Mouse (Mus musculus): Measurements from ENCODE around the gene Gm17018. TPM values are rescaled to one million over a fixed set of nuclear protein-coding genes. Genes with fewer than 3 reads are reported as not detected.
"Not testable (repeated sequence)": the region's sequence is repeated elsewhere in the genome, so short reads cannot be mapped to it uniquely, and the experiment has no call there.

Gene Gm17018
- polyA plus RNA-seq, 1 experiment from 2014 or later, result 43.4 TPM

DNA sequence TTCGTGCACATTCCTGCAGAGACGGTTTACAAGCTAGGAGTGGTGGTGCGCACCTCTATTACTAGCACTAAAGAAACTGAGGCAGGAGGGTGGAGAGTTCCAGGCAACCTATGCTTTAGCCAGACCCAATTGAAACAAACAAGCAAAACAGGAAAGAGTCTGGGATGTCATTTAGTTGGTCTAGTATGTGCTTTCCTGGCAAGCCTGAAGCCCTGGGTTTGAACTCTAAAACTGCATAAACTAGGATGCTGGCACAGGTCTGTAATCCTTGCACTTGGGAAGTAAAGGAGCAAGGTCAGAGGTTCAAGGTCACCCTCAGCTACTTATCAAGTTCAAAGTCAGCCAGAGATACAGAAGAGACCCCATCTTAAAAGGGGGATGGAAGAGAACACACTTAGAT lies 18.4 kb upstream of the Gm17018 start:
- no peak overlapping the region for H3K27ac ChIP-seq (ENCODE audit: low read length)
- H3K36me3 ChIP-seq (ENCODE audit: control insufficient read depth, insufficient read depth, low read length), result no peaks in the 10 kb centered on the region
- no peak for ATAC-seq (ENCODE audit: insufficient read depth, low FRiP score)
- peaks cover 25% of the 10 kb centered on the region for H3K27me3 ChIP-seq (ENCODE audit: control insufficient read depth, insufficient read depth, low read length)
- WGBS, result 22% methylated on average over 3 of the region's 3 CpGs
- H3K9me3 ChIP-seq (replicated peaks; ENCODE audit: control insufficient read depth, low read length), result no peaks in the 10 kb centered on the region
- H3K4me2 ChIP-seq (ENCODE audit: low read depth, low read length), result peak overlapping the region; percentile 72
- H3K9ac ChIP-seq (ENCODE audit: low read length), result no peak overlapping the region
- peaks cover 10% of the 10 kb centered on the region for H3K4me1 ChIP-seq (ENCODE audit: control insufficient read depth, insufficient read depth, low read length)
- H3K4me3 ChIP-seq (replicated peaks; ENCODE audit: low read length), result peak overlapping the region; percentile 36

GRCm38 (mm10) chr19:45544152-45544924 lies 16.1 kb upstream of the Gm17018 start:
- no peaks in the 10 kb centered on the region for H3K9me3 ChIP-seq (replicated peaks; ENCODE audit: control insufficient read depth, low read length)
- no peaks in the 10 kb centered on the region for H3K36me3 ChIP-seq (ENCODE audit: control insufficient read depth, insufficient read depth, low read length)
- 2% methylated on average over 22 of the region's 26 CpGs for WGBS
- peak overlapping the region; percentile 97 for H3K4me2 ChIP-seq (ENCODE audit: low read depth, low read length)
- peaks cover 25% of the 10 kb centered on the region for H3K27me3 ChIP-seq (ENCODE audit: control insufficient read depth, insufficient read depth, low read length)
- no peak overlapping the region for H3K27ac ChIP-seq (ENCODE audit: low read length)
- peak overlapping the region; percentile 66 for H3K9ac ChIP-seq (ENCODE audit: low read length)
- H3K4me1 ChIP-seq (ENCODE audit: control insufficient read depth, insufficient read depth, low read length), result peaks cover 10% of the 10 kb centered on the region
- H3K4me3 ChIP-seq (replicated peaks; ENCODE audit: low read length), result peak overlapping the region; percentile 50
- 0 out of 2 replicates have a peak, but pooled peaks have one; percentile 41 for ATAC-seq (ENCODE audit: insufficient read depth, low FRiP score)

- no peaks in the 10 kb centered on the region for H3K9me3 ChIP-seq (replicated peaks; ENCODE audit: control insufficient read depth, low read length)
- peak overlapping the region; percentile 97 for H3K4me2 ChIP-seq (ENCODE audit: low read depth, low read length)
- peak overlapping the region; percentile 66 for H3K9ac ChIP-seq (ENCODE audit: low read length)
- ATAC-seq (ENCODE audit: insufficient read depth, low FRiP score), result peak; percentile 74
- WGBS, result under 1% methylated on average over 30 of the region's 30 CpGs
- H3K4me1 ChIP-seq (ENCODE audit: control insufficient read depth, insufficient read depth, low read length), result peaks cover 10% of the 10 kb centered on the region
- no peak overlapping the region for H3K27ac ChIP-seq (ENCODE audit: low read length)
- H3K4me3 ChIP-seq (replicated peaks; ENCODE audit: low read length), result peak overlapping the region; percentile 50
- H3K27me3 ChIP-seq (ENCODE audit: control insufficient read depth, insufficient read depth, low read length), result peaks cover 25% of the 10 kb centered on the region
- no peaks in the 10 kb centered on the region for H3K36me3 ChIP-seq (ENCODE audit: control insufficient read depth, insufficient read depth, low read length)
Observed at GRCm38 (mm10) chr19:45544925-45545321, 15.5 kb upstream of the Gm17018 start.

- not testable (repeated sequence) for H3K27ac ChIP-seq (ENCODE audit: low read length); H3K9me3 ChIP-seq (replicated peaks; ENCODE audit: control insufficient read depth, low read length); H3K27me3 ChIP-seq (ENCODE audit: control insufficient read depth, insufficient read depth, low read length); H3K36me3 ChIP-seq (ENCODE audit: control insufficient read depth, insufficient read depth, low read length); H3K4me3 ChIP-seq (replicated peaks; ENCODE audit: low read length); H3K9ac ChIP-seq (ENCODE audit: low read length); H3K4me2 ChIP-seq (ENCODE audit: low read depth, low read length)
- H3K4me1 ChIP-seq (ENCODE audit: control insufficient read depth, insufficient read depth, low read length), result peaks cover 16% of the 10 kb centered on the region
- 0 out of 2 replicates have a peak, but pooled peaks have one; percentile 25 for ATAC-seq (ENCODE audit: insufficient read depth, low FRiP score)
Observed at GRCm38 (mm10) chr19:45548196-45548595, 12.2 kb upstream of the Gm17018 start.

GRCm38 (mm10) chr19:45549128-45549915 lies 11.1 kb upstream of the Gm17018 start:
- Histone ChIP-seq H3K4me2 (ENCODE audit: low read depth, low read length) (no peak overlapping the region), H3K27me3 (ENCODE audit: control insufficient read depth, insufficient read depth, low read length) (peaks cover 2% of the 10 kb centered on the region; the same call in 1 of the 2 replicates), H3K9me3 (replicated peaks; ENCODE audit: control insufficient read depth, low read length) (no peaks in the 10 kb centered on the region), H3K9ac (ENCODE audit: low read length) (no peak overlapping the region; the same call in 1 of the 2 replicates), H3K4me3 (replicated peaks; ENCODE audit: low read length) (no peak overlapping the region), H3K36me3 (ENCODE audit: control insufficient read depth, insufficient read depth, low read length) (0 out of 2 replicates have a peak, but pooled peaks cover 7% of the 10 kb centered on the region), H3K27ac (ENCODE audit: low read length) (no peak overlapping the region), H3K4me1 (ENCODE audit: control insufficient read depth, insufficient read depth, low read length) (peaks cover 11% of the 10 kb centered on the region; the same call in 1 of the 2 replicates)
- no peak for ATAC-seq (ENCODE audit: insufficient read depth, low FRiP score)
- WGBS, result 81% methylated on average over 23 of the region's 23 CpGs

GRCm38 (mm10) chr19:45549948-45550347 lies 10.5 kb upstream of the Gm17018 start:
- H3K27me3 ChIP-seq (ENCODE audit: control insufficient read depth, insufficient read depth, low read length), result peaks cover 2% of the 10 kb centered on the region; the same call in 1 of the 2 replicates
- 53% methylated on average over 4 of the region's 4 CpGs for WGBS
- 0 out of 2 replicates have a peak, but pooled peaks cover 7% of the 10 kb centered on the region for H3K4me1 ChIP-seq (ENCODE audit: control insufficient read depth, insufficient read depth, low read length)
- 0 out of 2 replicates have a peak, but pooled peaks cover 7% of the 10 kb centered on the region for H3K36me3 ChIP-seq (ENCODE audit: control insufficient read depth, insufficient read depth, low read length)
- no peaks in the 10 kb centered on the region for H3K9me3 ChIP-seq (replicated peaks; ENCODE audit: control insufficient read depth, low read length)
- ATAC-seq (ENCODE audit: insufficient read depth, low FRiP score), result no peak
- H3K4me3 ChIP-seq (replicated peaks; ENCODE audit: low read length), result no peak overlapping the region
- H3K4me2 ChIP-seq (ENCODE audit: low read depth, low read length), result no peak overlapping the region
- H3K27ac ChIP-seq (ENCODE audit: low read length), result no peak overlapping the region
- no peak overlapping the region; the same call in 1 of the 2 replicates for H3K9ac ChIP-seq (ENCODE audit: low read length)

DNA sequence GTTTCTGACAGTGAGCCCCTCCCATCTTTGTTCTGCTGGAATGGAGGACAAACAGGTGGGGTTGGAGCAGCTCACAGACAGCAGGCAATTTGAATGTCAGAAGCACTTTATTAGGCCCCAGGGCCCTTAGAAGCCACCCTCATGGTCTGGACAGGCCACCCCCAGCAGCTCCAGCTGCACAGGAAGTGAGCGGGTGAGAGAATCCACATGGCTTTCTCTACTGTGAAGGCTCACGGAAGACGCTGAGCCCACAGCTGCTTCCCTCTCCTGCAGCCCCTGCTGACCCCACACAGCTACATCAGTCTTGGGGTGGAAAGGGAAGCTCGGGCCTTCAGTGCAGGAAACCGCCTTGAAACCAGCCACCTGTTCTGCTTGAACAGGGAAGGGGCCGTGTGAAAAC lies 8.2 kb upstream of the Gm17018 start:
- WGBS, result 31% methylated on average over 6 of the region's 6 CpGs
- Histone ChIP-seq H3K27ac (ENCODE audit: low read length) (no peak overlapping the region), H3K27me3 (ENCODE audit: control insufficient read depth, insufficient read depth, low read length) (no peaks in the 10 kb centered on the region), H3K9ac (ENCODE audit: low read length) (no peak overlapping the region), H3K4me1 (ENCODE audit: control insufficient read depth, insufficient read depth, low read length) (0 out of 2 replicates have a peak, but pooled peaks cover 7% of the 10 kb centered on the region), H3K36me3 (ENCODE audit: control insufficient read depth, insufficient read depth, low read length) (0 out of 2 replicates have a peak, but pooled peaks cover 7% of the 10 kb centered on the region), H3K4me2 (ENCODE audit: low read depth, low read length) (no peak overlapping the region), H3K4me3 (replicated peaks; ENCODE audit: low read length) (no peak overlapping the region), H3K9me3 (replicated peaks; ENCODE audit: control insufficient read depth, low read length) (no peaks in the 10 kb centered on the region)
- peak; percentile 57; the same call in 1 of the 2 replicates for ATAC-seq (ENCODE audit: insufficient read depth, low FRiP score)

DNA sequence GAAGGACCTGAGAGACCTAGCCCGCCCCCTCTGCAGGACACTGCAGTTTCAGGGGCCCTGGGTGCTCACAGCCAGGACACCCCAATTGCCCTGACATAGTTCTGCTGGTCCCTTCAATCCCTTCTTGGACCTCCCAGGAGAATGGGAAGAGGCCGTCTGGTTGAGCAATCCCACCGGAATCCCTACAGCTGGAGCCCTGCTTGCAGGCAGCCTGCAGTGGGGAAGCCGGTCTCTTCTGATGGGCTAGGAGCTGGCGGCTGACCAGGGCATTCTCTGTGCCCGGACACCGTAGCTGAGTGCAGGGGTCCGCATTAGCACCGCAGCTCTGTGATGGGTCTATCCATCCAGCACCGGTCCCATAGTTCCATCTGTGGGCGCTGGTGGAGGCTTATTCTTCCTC lies 6.3 kb upstream of the Gm17018 start:
- H3K27ac ChIP-seq (ENCODE audit: low read length), result no peak overlapping the region
- no peak overlapping the region for H3K9ac ChIP-seq (ENCODE audit: low read length)
- H3K4me2 ChIP-seq (ENCODE audit: low read depth, low read length), result no peak overlapping the region
- 0 out of 2 replicates have a peak, but pooled peaks cover 7% of the 10 kb centered on the region for H3K36me3 ChIP-seq (ENCODE audit: control insufficient read depth, insufficient read depth, low read length)
- no peaks in the 10 kb centered on the region for H3K27me3 ChIP-seq (ENCODE audit: control insufficient read depth, insufficient read depth, low read length)
- H3K4me3 ChIP-seq (replicated peaks; ENCODE audit: low read length), result no peak overlapping the region
- H3K4me1 ChIP-seq (ENCODE audit: control insufficient read depth, insufficient read depth, low read length), result 0 out of 2 replicates have a peak, but pooled peaks cover 7% of the 10 kb centered on the region
- 88% methylated on average over 11 of the region's 11 CpGs for WGBS
- H3K9me3 ChIP-seq (replicated peaks; ENCODE audit: control insufficient read depth, low read length), result no peaks in the 10 kb centered on the region
- ATAC-seq (ENCODE audit: insufficient read depth, low FRiP score), result no peak

Data from stomach, embryonic 16.5 days (tissue).